Mouse (Mus musculus): ENCODE measurements around the gene Tll1. TPM values are rescaled to one million over a fixed set of nuclear protein-coding genes. Genes with fewer than 3 reads are reported as not detected.
"Not testable (repeated sequence)": the region's sequence is repeated elsewhere in the genome, so short reads cannot be mapped to it uniquely, and the experiment has no call there.

Tll1 gene
- polyA plus RNA-seq, 1 experiment from 2014 or later: 1.6 TPM

DNA sequence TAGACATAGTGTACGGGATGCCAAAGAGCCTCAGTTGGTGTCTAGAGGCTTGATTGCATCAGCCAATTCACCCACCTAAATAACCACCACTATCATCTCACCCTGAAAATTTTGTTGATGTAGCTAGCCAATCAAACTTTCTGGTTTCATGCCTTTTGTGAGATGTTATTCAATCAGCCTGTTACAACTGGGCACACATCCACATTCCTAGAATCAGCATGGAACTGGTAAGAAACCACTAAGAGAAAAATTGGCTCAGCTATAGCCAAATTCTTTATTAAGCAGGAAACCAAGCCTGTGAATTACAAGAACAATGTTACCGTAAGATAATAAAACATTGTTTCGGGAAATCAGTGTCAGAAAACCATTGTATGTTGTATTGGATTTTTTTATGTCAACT lies 176.5 kb downstream of the Tll1 start:
- 78% methylated on average over 3 of the region's 3 CpGs for WGBS
- Histone ChIP-seq H3K36me3 (ENCODE audit: control insufficient read depth, insufficient read depth, low read length) (no peaks in the 10 kb centered on the region), H3K27ac (replicated peaks in 1 of 2; ENCODE audit: control insufficient read depth in 1 of 2, insufficient read depth in 1 of 2, low read depth in 2 of 2, low read length in 2 of 2) (no peak overlapping the region), H3K9ac (ENCODE audit: low read length) (no peak overlapping the region), H3K9me3 (ENCODE audit: control insufficient read depth, low read length) (no peaks in the 10 kb centered on the region), H3K4me2 (ENCODE audit: low read length) (no peak overlapping the region), H3K4me3 (ENCODE audit: control insufficient read depth in 1 of 2, insufficient read depth in 1 of 2, low read depth in 1 of 2, low read length in 2 of 2) (no peak overlapping the region), H3K27me3 (ENCODE audit: control insufficient read depth, insufficient read depth, low read length) (no peaks in the 10 kb centered on the region), H3K4me1 (ENCODE audit: control insufficient read depth in 2 of 2, insufficient read depth in 2 of 2, low read length in 2 of 2) (peaks cover 0 to 3% of the 10 kb centered on the region in 2 experiments; a peak in 1 of 4 replicates)
- ATAC-seq (ENCODE audit: insufficient number of reproducible peaks, insufficient read depth, low FRiP score, low read depth): no peak

GRCm38 (mm10) chr8:64024359-64024758 lies 181.7 kb downstream of the Tll1 start:
- Histone ChIP-seq H3K9me3 (ENCODE audit: control insufficient read depth, low read length) (no peaks in the 10 kb centered on the region), H3K27ac (replicated peaks in 1 of 2; ENCODE audit: control insufficient read depth in 1 of 2, insufficient read depth in 1 of 2, low read depth in 2 of 2, low read length in 2 of 2) (no peak overlapping the region), H3K4me1 (ENCODE audit: control insufficient read depth in 2 of 2, insufficient read depth in 2 of 2, low read length in 2 of 2) (no peaks in the 10 kb centered on the region), H3K27me3 (ENCODE audit: control insufficient read depth, insufficient read depth, low read length) (no peaks in the 10 kb centered on the region), H3K4me3 (ENCODE audit: control insufficient read depth in 1 of 2, insufficient read depth in 1 of 2, low read depth in 1 of 2, low read length in 2 of 2) (no peak overlapping the region), H3K4me2 (ENCODE audit: low read length) (no peak overlapping the region), H3K36me3 (ENCODE audit: control insufficient read depth, insufficient read depth, low read length) (no peaks in the 10 kb centered on the region), H3K9ac (ENCODE audit: low read length) (no peak overlapping the region)
- 86% methylated on average over 5 of the region's 5 CpGs for WGBS
- no peak for ATAC-seq (ENCODE audit: insufficient number of reproducible peaks, insufficient read depth, low FRiP score, low read depth)

GRCm38 (mm10) chr8:64023579-64023978 lies 182.5 kb downstream of the Tll1 start:
- H3K4me3 ChIP-seq (ENCODE audit: control insufficient read depth in 1 of 2, insufficient read depth in 1 of 2, low read depth in 1 of 2, low read length in 2 of 2): no peak overlapping the region
- no peaks in the 10 kb centered on the region for H3K4me1 ChIP-seq (ENCODE audit: control insufficient read depth in 2 of 2, insufficient read depth in 2 of 2, low read length in 2 of 2)
- ATAC-seq (ENCODE audit: insufficient number of reproducible peaks, insufficient read depth, low FRiP score, low read depth): no peak
- 36% methylated on average over 5 of the region's 5 CpGs for WGBS
- H3K27ac ChIP-seq (replicated peaks in 1 of 2; ENCODE audit: control insufficient read depth in 1 of 2, insufficient read depth in 1 of 2, low read depth in 2 of 2, low read length in 2 of 2): no peak overlapping the region
- no peaks in the 10 kb centered on the region for H3K27me3 ChIP-seq (ENCODE audit: control insufficient read depth, insufficient read depth, low read length)
- no peak overlapping the region for H3K9ac ChIP-seq (ENCODE audit: low read length)
- H3K36me3 ChIP-seq (ENCODE audit: control insufficient read depth, insufficient read depth, low read length): no peaks in the 10 kb centered on the region
- H3K4me2 ChIP-seq (ENCODE audit: low read length): no peak overlapping the region
- no peaks in the 10 kb centered on the region for H3K9me3 ChIP-seq (ENCODE audit: control insufficient read depth, low read length)

GRCm38 (mm10) chr8:64023027-64023426 lies 183.0 kb downstream of the Tll1 start:
- H3K9ac ChIP-seq (ENCODE audit: low read length): no peak overlapping the region
- ATAC-seq (ENCODE audit: insufficient number of reproducible peaks, insufficient read depth, low FRiP score, low read depth): no peak
- no peak overlapping the region for H3K4me2 ChIP-seq (ENCODE audit: low read length)
- H3K27ac ChIP-seq (replicated peaks in 1 of 2; ENCODE audit: control insufficient read depth in 1 of 2, insufficient read depth in 1 of 2, low read depth in 2 of 2, low read length in 2 of 2): no peak overlapping the region
- H3K36me3 ChIP-seq (ENCODE audit: control insufficient read depth, insufficient read depth, low read length): no peaks in the 10 kb centered on the region
- no peak overlapping the region for H3K4me3 ChIP-seq (ENCODE audit: control insufficient read depth in 1 of 2, insufficient read depth in 1 of 2, low read depth in 1 of 2, low read length in 2 of 2)
- no peaks in the 10 kb centered on the region for H3K9me3 ChIP-seq (ENCODE audit: control insufficient read depth, low read length)
- H3K4me1 ChIP-seq (ENCODE audit: control insufficient read depth in 2 of 2, insufficient read depth in 2 of 2, low read length in 2 of 2): no peaks in the 10 kb centered on the region
- no peaks in the 10 kb centered on the region for H3K27me3 ChIP-seq (ENCODE audit: control insufficient read depth, insufficient read depth, low read length)
- WGBS: 75% methylated on average over 2 of the region's 2 CpGs

- not testable (repeated sequence) for H3K36me3 ChIP-seq (ENCODE audit: control insufficient read depth, insufficient read depth, low read length); H3K27me3 ChIP-seq (ENCODE audit: control insufficient read depth, insufficient read depth, low read length); H3K4me3 ChIP-seq (ENCODE audit: control insufficient read depth in 1 of 2, insufficient read depth in 1 of 2, low read depth in 1 of 2, low read length in 2 of 2); H3K4me1 ChIP-seq (ENCODE audit: control insufficient read depth in 2 of 2, insufficient read depth in 2 of 2, low read length in 2 of 2); H3K9ac ChIP-seq (ENCODE audit: low read length); H3K27ac ChIP-seq (replicated peaks in 1 of 2; ENCODE audit: control insufficient read depth in 1 of 2, insufficient read depth in 1 of 2, low read depth in 2 of 2, low read length in 2 of 2); ATAC-seq (ENCODE audit: insufficient number of reproducible peaks, insufficient read depth, low FRiP score, low read depth); H3K9me3 ChIP-seq (ENCODE audit: control insufficient read depth, low read length); H3K4me2 ChIP-seq (ENCODE audit: low read length)
- 56% methylated on average over 8 of the region's 9 CpGs for WGBS
Observed at GRCm38 (mm10) chr8:63970612-63971391, 235.3 kb downstream of the Tll1 start.
